Mouse (Mus musculus) megakaryocyte, adult 5-6 weeks (primary cell): Measurements from ENCODE around the gene Ubash3a. TPM values are rescaled to one million over a fixed set of nuclear protein-coding genes. Genes with fewer than 3 reads are reported as not detected.
"Not testable (repeated sequence)": the region's sequence is repeated elsewhere in the genome, so short reads cannot be mapped to it uniquely, and the experiment has no call there.

Experiments used
- ATAC-seq: 2 replicates; pipeline ENCODE4 v1.8.0; 2016; ENCODE audit warnings: mild to moderate bottlenecking, inconsistent platforms; ENCODE audit not compliant: poor library complexity, severe bottlenecking
- total RNA-seq, 2 experiments: library from RNA; stranded (forward) in 1 of 2; stranded (reverse) in 1 of 2; fragments of 153-499, 151-499 nt in 1 of 2; fragments of 221-1000, 200-1000 nt in 1 of 2; gene quantifications; 2 replicates each; pipeline versions ENCODE4 v1.2.3 to v1.2.4; 2015 to 2017

Gene Ubash3a
- total RNA-seq, 2 experiments from 2014 or later: 2.6 to 5.0 TPM

GRCm38 (mm10) chr17:31259145-31259544, 51.5 kb downstream of the Ubash3a start:
- no peak for ATAC-seq

GRCm38 (mm10) chr17:31259825-31260224, 52.2 kb downstream of the Ubash3a start:
- no peak for ATAC-seq

GRCm38 (mm10) chr17:31260430-31260829, 52.8 kb downstream of the Ubash3a start:
- ATAC-seq: no peak

GRCm38 (mm10) chr17:31261352-31261751, 53.7 kb downstream of the Ubash3a start:
- ATAC-seq: no peak

GRCm38 (mm10) chr17:31262715-31263114, 55.0 kb downstream of the Ubash3a start:
- ATAC-seq: no peak

- ATAC-seq: no peak
These were observed 56.1 kb downstream of the Ubash3a start for GRCm38 (mm10) chr17:31263770-31264169.

- ATAC-seq: no peak
These were observed 56.7 kb downstream of the Ubash3a start for GRCm38 (mm10) chr17:31264372-31264771.

- peak; percentile 73 for ATAC-seq
These were observed 57.5 kb downstream of the Ubash3a start for GRCm38 (mm10) chr17:31265171-31265572.

GRCm38 (mm10) chr17:31265831-31266230, 58.2 kb downstream of the Ubash3a start:
- no peak for ATAC-seq

GRCm38 (mm10) chr17:31266321-31266950, 58.8 kb downstream of the Ubash3a start:
- ATAC-seq: no peak

GRCm38 (mm10) chr17:31267138-31267537, 59.5 kb downstream of the Ubash3a start:
- no peak for ATAC-seq

GRCm38 (mm10) chr17:31267603-31268002, 59.9 kb downstream of the Ubash3a start:
- ATAC-seq: no peak

GRCm38 (mm10) chr17:31268016-31268415, 60.3 kb downstream of the Ubash3a start:
- ATAC-seq: no peak

- no peak for ATAC-seq
These were observed 62.1 kb downstream of the Ubash3a start for GRCm38 (mm10) chr17:31269761-31270160.

GRCm38 (mm10) chr17:31270246-31270645, 62.6 kb downstream of the Ubash3a start:
- ATAC-seq: no peak

- ATAC-seq: not testable (repeated sequence)
These were observed 63.1 kb downstream of the Ubash3a start for GRCm38 (mm10) chr17:31270736-31271135.

- ATAC-seq: no peak
These were observed 63.6 kb downstream of the Ubash3a start for GRCm38 (mm10) chr17:31271136-31271851.

- ATAC-seq: no peak
These were observed 64.9 kb downstream of the Ubash3a start for GRCm38 (mm10) chr17:31272416-31273165.

GRCm38 (mm10) chr17:31273631-31274030, 66.0 kb downstream of the Ubash3a start:
- no peak for ATAC-seq

- ATAC-seq: peak; percentile 62
These were observed 67.5 kb downstream of the Ubash3a start for GRCm38 (mm10) chr17:31275181-31275580.

- no peak for ATAC-seq
These were observed 68.7 kb downstream of the Ubash3a start for GRCm38 (mm10) chr17:31276207-31276921.
